Mouse (Mus musculus): ENCODE results near the gene Tmem161b.

GRCm38 (mm10) chr13:84299445-84300053 lies 77.5 kb downstream of the Tmem161b start:
- TF ChIP-seq CTCF (IDR thresholded peaks at IDR 0.05; ENCODE audit: low read depth) (no peak), EP300 (IDR thresholded peaks at IDR 0.05; ENCODE audit: low read depth) (no peak)

All from heart, postnatal 0 days (tissue).